Mouse (Mus musculus): ENCODE results near the gene Tmprss5. TPM values are rescaled to one million over a fixed set of nuclear protein-coding genes. Genes with fewer than 3 reads are reported as not detected.

The Tmprss5 gene
- polyA plus RNA-seq, 1 experiment, result 4.3 TPM

Other genes starting within 250 kb of the Tmprss5 start
- gene Zbtb16, start 245.0 kb upstream of the Tmprss5 start, polyA plus RNA-seq (2012; rRNA removed), result 7.4 and 21.3 TPM in 2 replicates
- 1.1 and 1.7 TPM in 2 replicates for gene Htr3a, start 170.2 kb upstream of the Tmprss5 start, polyA plus RNA-seq (2012; rRNA removed)
- gene Htr3b, start 116.3 kb upstream of the Tmprss5 start, polyA plus RNA-seq (2012; rRNA removed), result 0.17 and 0.21 TPM in 2 replicates
- gene Usp28, start 95.9 kb upstream of the Tmprss5 start, polyA plus RNA-seq (2012; rRNA removed), result 14.7 and 17.9 TPM in 2 replicates
- 18.8 and 23.6 TPM in 2 replicates for gene Zw10, start 25.6 kb upstream of the Tmprss5 start, polyA plus RNA-seq (2012; rRNA removed)
- not detected in 2 replicates for gene Gm4894, start 169.3 kb downstream of the Tmprss5 start, polyA plus RNA-seq (2012; rRNA removed)